Mouse (Mus musculus) embryonic fibroblast, embryonic 13.5 days (primary cell): ENCODE results near the gene Ggt6.

ENCODE experiments used
- CTCF ChIP-seq: IDR thresholded peaks from 2 replicates; pipeline ENCODE4 v1.5.1; 2011; ENCODE audit warnings: mild to moderate bottlenecking, control low read depth, low read length, moderate library complexity, borderline replicate concordance; ENCODE audit not compliant: insufficient read depth
- POLR2A ChIP-seq: IDR thresholded peaks from 2 replicates; pipeline ENCODE4 v1.6.1; 2011; ENCODE audit warnings: low read depth, mild to moderate bottlenecking, control low read depth, low read length, moderate library complexity

GRCm38 (mm10) chr11:72452140-72452665 lies 16.9 kb downstream of the Ggt6 start:
- TF ChIP-seq CTCF (no peak), POLR2A (no peak)
